Mouse (Mus musculus) retina, postnatal 7 days (tissue): ENCODE results near the gene Ago4.

ENCODE experiments used
- DNase-seq: peaks from one replicate; pipeline ENCODE4 v3.0.0-alpha.2; 2012; ENCODE audit warnings: low read depth, low spot score

Ago4 gene

GRCm38 (mm10) chr4:126526164-126526563 lies 7.1 kb downstream of the Ago4 start:
- no peak for DNase-seq

- no peak for DNase-seq
Measured at GRCm38 (mm10) chr4:126512308-126513066, 20.8 kb downstream of the Ago4 start.

GRCm38 (mm10) chr4:126511013-126511412 lies 22.3 kb downstream of the Ago4 start:
- DNase-seq: no peak

- DNase-seq: no peak
Measured at GRCm38 (mm10) chr4:126509072-126509471, 24.2 kb downstream of the Ago4 start.

GRCm38 (mm10) chr4:126508110-126508899 lies 25.0 kb downstream of the Ago4 start:
- DNase-seq: no peak

- DNase-seq: no peak
Measured at GRCm38 (mm10) chr4:126502977-126503309, 30.3 kb downstream of the Ago4 start.

- DNase-seq: no peak
Measured at GRCm38 (mm10) chr4:126502141-126502976, 30.9 kb downstream of the Ago4 start.

GRCm38 (mm10) chr4:126498601-126499000 lies 34.7 kb downstream of the Ago4 start:
- no peak for DNase-seq

- DNase-seq: no peak
Measured at GRCm38 (mm10) chr4:126496963-126497362, 36.3 kb downstream of the Ago4 start.

- DNase-seq: no peak
Measured at GRCm38 (mm10) chr4:126495942-126496790, 37.1 kb downstream of the Ago4 start.

GRCm38 (mm10) chr4:126495453-126495852 lies 37.8 kb downstream of the Ago4 start:
- no peak for DNase-seq

GRCm38 (mm10) chr4:126493416-126493815 lies 39.9 kb downstream of the Ago4 start:
- DNase-seq: no peak

GRCm38 (mm10) chr4:126491977-126492376 lies 41.3 kb downstream of the Ago4 start:
- DNase-seq: no peak

GRCm38 (mm10) chr4:126490726-126491125 lies 42.5 kb downstream of the Ago4 start:
- no peak for DNase-seq

- no peak for DNase-seq
Measured at GRCm38 (mm10) chr4:126489811-126490210, 43.5 kb downstream of the Ago4 start.

- no peak for DNase-seq
Measured at GRCm38 (mm10) chr4:126486217-126486616, 47.1 kb downstream of the Ago4 start.

GRCm38 (mm10) chr4:126485065-126485464 lies 48.2 kb downstream of the Ago4 start:
- DNase-seq: no peak

- no peak for DNase-seq
Measured at GRCm38 (mm10) chr4:126483874-126484273, 49.4 kb downstream of the Ago4 start.

GRCm38 (mm10) chr4:126482951-126483350 lies 50.3 kb downstream of the Ago4 start:
- DNase-seq: no peak

GRCm38 (mm10) chr4:126481461-126481860 lies 51.8 kb downstream of the Ago4 start:
- DNase-seq: no peak

GRCm38 (mm10) chr4:126480288-126480687 lies 53.0 kb downstream of the Ago4 start:
- DNase-seq: no peak
